Mouse (Mus musculus) kidney, adult 2 months (tissue): ENCODE measurements around the gene Sptb. TPM values are rescaled to one million over a fixed set of nuclear protein-coding genes. Genes with fewer than 3 reads are reported as not detected.

Experiments used
- DNase-seq: peaks from one replicate; pipeline ENCODE4 v3.0.0; 2021
- H3K27ac ChIP-seq: fragments of 200-500 bp; 2 replicates; pipeline ENCODE4 v1.5.1; 2012; ENCODE audit warnings: low read depth, low read length, control low read depth, inconsistent platforms; ENCODE audit not compliant: insufficient read depth
- H3K27me3 ChIP-seq: fragments of 200-500 bp; replicated peaks from 2 replicates; pipeline ENCODE4 v1.6.1; 2012; ENCODE audit warnings: mild to moderate bottlenecking, moderate library complexity, low read length, inconsistent platforms; ENCODE audit not compliant: control insufficient read depth, insufficient read depth
- H3K36me3 ChIP-seq: fragments of 200-500 bp; 2 replicates; pipeline ENCODE4 v1.6.1; 2012; ENCODE audit warnings: mild to moderate bottlenecking, moderate library complexity, low read length, inconsistent platforms; ENCODE audit not compliant: control insufficient read depth, insufficient read depth
- H3K4me1 ChIP-seq: fragments of 200-500 bp; 2 replicates; pipeline ENCODE4 v1.6.1; 2011; ENCODE audit warnings: low read length; ENCODE audit not compliant: control insufficient read depth, insufficient read depth
- H3K4me3 ChIP-seq: fragments of 200-500 bp; 2 replicates; pipeline ENCODE4 v1.5.1; 2011; ENCODE audit warnings: mild to moderate bottlenecking, low read depth, low read length, control low read depth; ENCODE audit not compliant: insufficient read depth
- CTCF ChIP-seq: fragments of 200-500 bp; conservative IDR thresholded peaks from 2 replicates; pipeline ENCODE4 v1.5.1; 2011; ENCODE audit warnings: low read depth, mild to moderate bottlenecking, control low read depth, low read length, moderate library complexity, mixed read lengths; ENCODE audit not compliant: insufficient read depth, insufficient read length
- POLR2A ChIP-seq: fragments of 200-500 bp; IDR thresholded peaks from one replicate; pipeline ENCODE4 v1.6.1; 2011; ENCODE audit warnings: low read depth, low read length, control low read depth
- WGBS: fragments of 180-500 bp; shearing (Covaris S2); methylation state at CpG from one replicate; pipeline ENCODE4 v1.1.7; 2018; 5-methylcytosine and 5-hydroxymethylcytosine counted together
- polyA plus RNA-seq: library from polyadenylated mRNA; depleted of rRNA; stranded (reverse); fragments of >200 nt; gene quantifications from 2 replicates; pipeline ENCODE4 v1.2.3, GENCODE M21; 2012

The Sptb gene
- polyA plus RNA-seq, 1 experiment: 1.9 TPM

- Histone ChIP-seq H3K27ac (no peak overlapping the region), H3K4me1 (peaks cover 7% of the 10 kb centered on the region), H3K27me3 (no peaks in the 10 kb centered on the region), H3K36me3 (no peaks in the 10 kb centered on the region), H3K4me3 (no peak overlapping the region)
- no peak for DNase-seq
- WGBS: 97% methylated on average over 6 of the region's 6 CpGs
- TF ChIP-seq POLR2A (no peak), CTCF (no peak)
Measured at GRCm38 (mm10) chr12:76593254-76593653, 117.1 kb downstream of the Sptb start.

- H3K27me3 ChIP-seq: no peaks in the 10 kb centered on the region
- no peaks in the 10 kb centered on the region for H3K4me1 ChIP-seq
- H3K4me3 ChIP-seq: no peak overlapping the region
- no peak overlapping the region for H3K27ac ChIP-seq
- 62% methylated on average over 1 of the region's 1 CpGs for WGBS
- TF ChIP-seq CTCF: peak; percentile 71
- no peak for TF ChIP-seq POLR2A
- no peaks in the 10 kb centered on the region for H3K36me3 ChIP-seq
- DNase-seq: peak; percentile 52
Measured at GRCm38 (mm10) chr12:76592213-76592612, 118.1 kb downstream of the Sptb start.

GRCm38 (mm10) chr12:76591037-76591436 is 119.3 kb downstream of the Sptb start:
- 90% methylated on average over 3 of the region's 3 CpGs for WGBS
- no peak for TF ChIP-seq CTCF
- TF ChIP-seq POLR2A: no peak

GRCm38 (mm10) chr12:76589531-76589930 is 120.8 kb downstream of the Sptb start:
- no peak for TF ChIP-seq CTCF
- no peak for TF ChIP-seq POLR2A
- Histone ChIP-seq H3K4me1 (no peaks in the 10 kb centered on the region), H3K4me3 (no peak overlapping the region), H3K27me3 (no peaks in the 10 kb centered on the region), H3K27ac (no peak overlapping the region), H3K36me3 (no peaks in the 10 kb centered on the region)
- 17% methylated on average over 6 of the region's 6 CpGs for WGBS
- DNase-seq: peak; percentile 51

More at GRCm38 (mm10) chr12:76591037-76591436, 119.3 kb downstream of the Sptb start:
- DNase-seq: no peak
- Histone ChIP-seq H3K4me3 (no peak overlapping the region), H3K4me1 (no peaks in the 10 kb centered on the region), H3K27me3 (no peaks in the 10 kb centered on the region), H3K27ac (no peak overlapping the region), H3K36me3 (no peaks in the 10 kb centered on the region)

GRCm38 (mm10) chr12:76587357-76587756 is 123.0 kb downstream of the Sptb start:
- TF ChIP-seq CTCF: no peak
- no peak for TF ChIP-seq POLR2A
- no peak overlapping the region for H3K27ac ChIP-seq
- 81% methylated on average over 11 of the region's 11 CpGs for WGBS
- no peaks in the 10 kb centered on the region for H3K36me3 ChIP-seq
- H3K4me1 ChIP-seq: no peaks in the 10 kb centered on the region; the same call in 1 of the 2 replicates
- no peak for DNase-seq
- H3K27me3 ChIP-seq: no peaks in the 10 kb centered on the region
- no peak overlapping the region for H3K4me3 ChIP-seq

GRCm38 (mm10) chr12:76585028-76585427 is 125.3 kb downstream of the Sptb start:
- TF ChIP-seq CTCF (no peak), POLR2A (no peak)
- no peak for DNase-seq
- H3K27ac ChIP-seq: no peak overlapping the region
- H3K36me3 ChIP-seq: no peaks in the 10 kb centered on the region
- H3K4me3 ChIP-seq: no peak overlapping the region
- H3K4me1 ChIP-seq: peaks cover 8% of the 10 kb centered on the region; the same call in 1 of the 2 replicates
- H3K27me3 ChIP-seq: no peaks in the 10 kb centered on the region

- H3K4me1 ChIP-seq: peaks cover 9% of the 10 kb centered on the region; the same call in 1 of the 2 replicates
- 92% methylated on average over 7 of the region's 7 CpGs for WGBS
- H3K27ac ChIP-seq: no peak overlapping the region
- H3K4me3 ChIP-seq: no peak overlapping the region
- H3K36me3 ChIP-seq: peaks cover under 1% of the 10 kb centered on the region; the same call in 1 of the 2 replicates
- H3K27me3 ChIP-seq: no peaks in the 10 kb centered on the region
- TF ChIP-seq CTCF (no peak), POLR2A (no peak)
- DNase-seq: no peak
Measured at GRCm38 (mm10) chr12:76583454-76583853, 126.9 kb downstream of the Sptb start.
